Mouse (Mus musculus) right cerebral cortex, adult 18-20 months (tissue): ENCODE data around the gene Cpsf7.
"Not testable (repeated sequence)": the region's sequence is repeated elsewhere in the genome, so short reads cannot be mapped to it uniquely, and the experiment has no call there.

Source experiments
- DNase-seq: peaks from one replicate; pipeline ENCODE4 v3.0.0; 2022; ENCODE audit warnings: mixed read lengths

Gene Cpsf7

GRCm38 (mm10) chr19:10525106-10525901 lies at the start of gene Cpsf7:
Gene Cpsf7, plus strand, starts transcription at chr19:10525266.
- peak; percentile 93 for DNase-seq

- no peak for DNase-seq
Measured at GRCm38 (mm10) chr19:10479541-10479940, 45.5 kb upstream of the Cpsf7 start.

GRCm38 (mm10) chr19:10482703-10483102 lies 42.4 kb upstream of the Cpsf7 start, which contains the start of gene Ppp1r32:
Gene Ppp1r32, minus strand, starts transcription at chr19:10482928.
- DNase-seq = no peak

- DNase-seq = peak; percentile 69
Measured at GRCm38 (mm10) chr19:10486264-10486738, 38.8 kb upstream of the Cpsf7 start.

GRCm38 (mm10) chr19:10495670-10496069 lies 29.4 kb upstream of the Cpsf7 start:
- DNase-seq = no peak

GRCm38 (mm10) chr19:10496976-10497375 lies 28.1 kb upstream of the Cpsf7 start:
- no peak for DNase-seq

- DNase-seq = peak; percentile 45
Measured at GRCm38 (mm10) chr19:10497512-10498160, 27.4 kb upstream of the Cpsf7 start.

GRCm38 (mm10) chr19:10500581-10500980 lies 24.5 kb upstream of the Cpsf7 start:
- DNase-seq = no peak

- peak; percentile 45 for DNase-seq
Measured at GRCm38 (mm10) chr19:10502571-10502970, 22.5 kb upstream of the Cpsf7 start.

GRCm38 (mm10) chr19:10510759-10511330 lies 14.2 kb upstream of the Cpsf7 start:
- DNase-seq = no peak

- DNase-seq = no peak
Measured at GRCm38 (mm10) chr19:10520355-10520754, 4.7 kb upstream of the Cpsf7 start.

- no peak for DNase-seq
Measured at GRCm38 (mm10) chr19:10521926-10522325, 3.1 kb upstream of the Cpsf7 start.

GRCm38 (mm10) chr19:10523483-10524080 lies 1.5 kb upstream of the Cpsf7 start:
- DNase-seq = no peak

GRCm38 (mm10) chr19:10524784-10525105 lies 321 bp upstream of the Cpsf7 start:
- DNase-seq = no peak

- peak; percentile 25 for DNase-seq
Measured at GRCm38 (mm10) chr19:10525910-10526309, 844 bp downstream of the Cpsf7 start, which contains the start of gene Sdhaf2. Gene Sdhaf2, minus strand, starts transcription at chr19:10526142.

GRCm38 (mm10) chr19:10530082-10530481 lies 5.0 kb downstream of the Cpsf7 start:
- DNase-seq = no peak

- DNase-seq = no peak
Measured at GRCm38 (mm10) chr19:10539454-10539853, 14.4 kb downstream of the Cpsf7 start.

GRCm38 (mm10) chr19:10555624-10556510 lies 30.8 kb downstream of the Cpsf7 start, which contains the start of gene Tmem216:
Gene Tmem216, minus strand, starts transcription at chr19:10556238.
- DNase-seq = peak; percentile 89

- no peak for DNase-seq
Measured at GRCm38 (mm10) chr19:10557001-10557400, 31.9 kb downstream of the Cpsf7 start.

- DNase-seq = no peak
Measured at GRCm38 (mm10) chr19:10557430-10557829, 32.4 kb downstream of the Cpsf7 start.

- not testable (repeated sequence) for DNase-seq
Measured at GRCm38 (mm10) chr19:10557837-10558375, 32.8 kb downstream of the Cpsf7 start.

- no peak for DNase-seq
Measured at GRCm38 (mm10) chr19:10560108-10560507, 35.0 kb downstream of the Cpsf7 start.
